Mouse (Mus musculus) heart, adult 2 months (tissue): ENCODE measurements around the gene Dhh. TPM values are rescaled to one million over a fixed set of nuclear protein-coding genes. Genes with fewer than 3 reads are reported as not detected.
A peak's percentile ranks its signal among the peaks of the same experiment; 100 is the strongest.

Experiments
- DNase-seq, 2 experiments: peaks; one replicate each; pipeline ENCODE4 v3.0.0; 2021
- H3K27ac ChIP-seq: fragments of 200-600 bp; 2 replicates; pipeline ENCODE4 v1.8.1; 2022
- H3K27me3 ChIP-seq: fragments of 200-500 bp; 2 replicates; pipeline ENCODE4 v1.6.1; 2012; ENCODE audit warnings: mild to moderate bottlenecking, low read length, inconsistent platforms, mixed read lengths; ENCODE audit not compliant: control insufficient read depth, insufficient read depth
- H3K36me3 ChIP-seq: fragments of 200-500 bp; 2 replicates; pipeline ENCODE4 v1.6.1; 2012; ENCODE audit warnings: low read length, inconsistent platforms; ENCODE audit not compliant: control insufficient read depth, insufficient read depth
- H3K4me1 ChIP-seq: fragments of 200-500 bp; 2 replicates; pipeline ENCODE4 v1.6.1; 2011; ENCODE audit warnings: low read length; ENCODE audit not compliant: control insufficient read depth, insufficient read depth
- H3K4me3 ChIP-seq: fragments of 200-600 bp; 2 replicates; pipeline ENCODE4 v1.8.1; 2022
- H3K79me2 ChIP-seq: fragments of 200-500 bp; replicated peaks from 2 replicates; pipeline ENCODE4 v1.6.1; 2012; ENCODE audit warnings: mild to moderate bottlenecking, inconsistent platforms, low read length, moderate library complexity, mixed read lengths; ENCODE audit not compliant: control insufficient read depth, insufficient read depth
- H3K9ac ChIP-seq: fragments of 200-500 bp; 2 replicates; pipeline ENCODE4 v1.6.1; 2012; ENCODE audit warnings: low read depth, mild to moderate bottlenecking, control low read depth, inconsistent platforms, low read length, mixed read lengths
- CTCF ChIP-seq: fragments of 200-600 bp; IDR thresholded peaks from 2 replicates; pipeline ENCODE4 v1.8.1; 2022; ENCODE audit warnings: antibody characterized with exemption, mild to moderate bottlenecking, moderate library complexity
- EP300 ChIP-seq: fragments of 200-500 bp; IDR thresholded peaks from 2 replicates; pipeline ENCODE4 v1.6.1; 2011; ENCODE audit warnings: low read depth, low read length, control low read depth; ENCODE audit not compliant: insufficient read depth
- POLR2A ChIP-seq: fragments of 200-500 bp; IDR thresholded peaks from 2 replicates; pipeline ENCODE4 v1.6.1; 2011; ENCODE audit warnings: mild to moderate bottlenecking, low read depth, low read length, control low read depth; ENCODE audit not compliant: insufficient read depth
- WGBS: fragments of 180-500 bp; shearing (Covaris S2); methylation state at CpG from one replicate; pipeline ENCODE4 v1.1.7; 2018; 5-methylcytosine and 5-hydroxymethylcytosine counted together
- intact Hi-C: fragments of 180-260 bp; cut with DNase I; formaldehyde crosslinking; loops from one replicate; pipeline ENCODE4 v1.15.1; 2025
- polyA plus RNA-seq: library from polyadenylated mRNA; depleted of rRNA; stranded (reverse); fragments of >200 nt; gene quantifications from 2 replicates; pipeline ENCODE4 v1.2.3, GENCODE M21; 2012
- total RNA-seq, 2 experiments: library from RNA; stranded (reverse); gene quantifications; 2 replicates each; pipeline ENCODE4 v1.2.3; 2021

Gene Dhh
- total and polyA plus RNA-seq, 3 experiments: 0.73 to 1.5 (median 0.94) TPM

GRCm38 (mm10) chr15:98871070-98871915 lies 27.0 kb downstream of the Dhh start, which contains the start of gene Kmt2d:
TSS of gene Kmt2d (minus strand) at chr15:98871204.
- H3K79me2 ChIP-seq: peaks cover 8% of the 10 kb centered on the region; the same call in 1 of the 2 replicates
- no peak for TF ChIP-seq CTCF
- no peak for TF ChIP-seq POLR2A
- no peak for TF ChIP-seq EP300
- peak within 1 kb of the TSS; percentile 99 for H3K4me3 ChIP-seq
- 1% methylated on average over 90 of the region's 94 CpGs for WGBS
- peaks cover 14% of the 10 kb centered on the region for H3K4me1 ChIP-seq
- no peaks in the 10 kb centered on the region; the same call in 1 of the 2 replicates for H3K36me3 ChIP-seq
- no peaks in the 10 kb centered on the region for H3K27me3 ChIP-seq
- H3K27ac ChIP-seq: peak within 1 kb of the TSS; percentile 100
- H3K9ac ChIP-seq: peak within 1 kb of the TSS; percentile 97
- no peak for DNase-seq
- intact Hi-C loops: loop anchor here (2.0 kb wide), 1 partner anchor 40 kb away; the partner anchor contains the start of gene Prkag1

DNA sequence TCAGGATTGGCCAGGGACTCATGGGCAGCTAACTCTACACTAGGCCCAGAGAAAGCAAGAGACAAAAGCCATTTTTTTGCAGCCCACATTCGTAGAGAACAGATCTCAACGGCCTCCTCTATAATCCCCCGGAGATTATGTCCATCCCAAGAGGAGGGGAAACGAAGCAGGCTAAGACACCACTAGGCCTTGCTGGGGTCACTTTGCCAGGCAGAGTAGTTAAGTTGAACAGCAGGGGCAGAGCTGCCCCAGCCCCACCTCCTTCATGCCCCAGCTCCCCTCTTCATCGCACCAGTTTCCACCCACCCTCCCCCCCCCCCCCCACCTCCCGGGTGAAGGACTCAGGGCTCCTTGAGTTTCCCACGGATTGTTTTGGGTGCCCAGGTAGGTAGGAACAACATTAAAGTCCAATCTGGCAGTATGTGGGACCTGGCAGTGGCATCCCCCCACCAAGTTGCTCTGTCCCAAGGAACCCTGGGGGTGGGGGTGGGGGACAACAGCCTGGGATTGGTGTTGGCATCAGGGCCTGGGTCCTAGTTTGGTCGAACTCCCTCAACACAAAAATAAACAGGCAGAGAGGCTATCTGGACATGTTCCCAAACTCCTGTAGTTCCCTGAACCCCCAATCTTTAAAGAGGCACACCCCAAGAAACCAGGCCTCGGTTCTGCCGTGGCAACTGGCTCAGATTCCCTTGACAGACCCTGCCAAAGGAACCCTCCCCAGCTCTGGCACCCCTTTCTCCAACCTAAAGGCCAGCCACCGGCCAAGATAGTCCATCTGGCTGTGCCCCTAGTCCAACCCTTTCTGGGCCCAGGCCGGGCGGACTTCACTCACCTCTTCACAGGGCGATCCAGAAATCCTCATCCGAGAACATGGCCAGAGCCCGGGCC lies 27.9 kb downstream of the Dhh start:
- no peaks in the 10 kb centered on the region for H3K27me3 ChIP-seq
- TF ChIP-seq EP300 (no peak), POLR2A (no peak), CTCF (no peak)
- H3K4me3 ChIP-seq: peak overlapping the region; percentile 99
- intact Hi-C loops: loop anchor here (2.0 kb wide), 1 partner anchor 40 kb away; the partner anchor contains the start of gene Prkag1
- no peaks in the 10 kb centered on the region; the same call in 1 of the 2 replicates for H3K36me3 ChIP-seq
- H3K27ac ChIP-seq: peak overlapping the region; percentile 100
- peak; percentile 53 to 59 for DNase-seq
- H3K9ac ChIP-seq: peak overlapping the region; percentile 97
- WGBS: under 1% methylated on average over 15 of the region's 16 CpGs
- peaks cover 14% of the 10 kb centered on the region for H3K4me1 ChIP-seq
- peaks cover 8% of the 10 kb centered on the region; the same call in 1 of the 2 replicates for H3K79me2 ChIP-seq

- 2% methylated on average over 8 of the region's 8 CpGs for WGBS
- peak overlapping the region; percentile 97 for H3K9ac ChIP-seq
- intact Hi-C loops: loop anchor here (2.0 kb wide), 1 partner anchor 39 kb away; the partner anchor contains the start of gene Prkag1
- peaks cover 8% of the 10 kb centered on the region; the same call in 1 of the 2 replicates for H3K79me2 ChIP-seq
- H3K27me3 ChIP-seq: no peaks in the 10 kb centered on the region
- H3K36me3 ChIP-seq: no peaks in the 10 kb centered on the region; the same call in 1 of the 2 replicates
- peak overlapping the region; percentile 99 for H3K4me3 ChIP-seq
- DNase-seq: peak in 1 of 2 experiments; percentile 31
- TF ChIP-seq EP300 (no peak), POLR2A (no peak), CTCF (no peak)
- H3K27ac ChIP-seq: peak overlapping the region; percentile 15; the same call in 1 of the 2 replicates
- peaks cover 14% of the 10 kb centered on the region for H3K4me1 ChIP-seq
These were observed 28.8 kb downstream of the Dhh start for GRCm38 (mm10) chr15:98869342-98870178.

- Histone ChIP-seq H3K27me3 (no peaks in the 10 kb centered on the region), H3K36me3 (no peaks in the 10 kb centered on the region; the same call in 1 of the 2 replicates), H3K4me1 (peaks cover 14% of the 10 kb centered on the region), H3K9ac (peak overlapping the region; percentile 44), H3K79me2 (peaks cover 8% of the 10 kb centered on the region; the same call in 1 of the 2 replicates), H3K27ac (peak overlapping the region; percentile 15; the same call in 1 of the 2 replicates), H3K4me3 (peak overlapping the region; percentile 99; the same call in 1 of the 2 replicates)
- 21% methylated on average over 11 of the region's 11 CpGs for WGBS
- intact Hi-C loops: no loop called here
- TF ChIP-seq POLR2A: no peak
- TF ChIP-seq CTCF: no peak
- TF ChIP-seq EP300: no peak
- DNase-seq: peak in 1 of 2 experiments; percentile 24
These were observed 29.8 kb downstream of the Dhh start for GRCm38 (mm10) chr15:98868346-98869063.
